In the genomic region with DNA sequence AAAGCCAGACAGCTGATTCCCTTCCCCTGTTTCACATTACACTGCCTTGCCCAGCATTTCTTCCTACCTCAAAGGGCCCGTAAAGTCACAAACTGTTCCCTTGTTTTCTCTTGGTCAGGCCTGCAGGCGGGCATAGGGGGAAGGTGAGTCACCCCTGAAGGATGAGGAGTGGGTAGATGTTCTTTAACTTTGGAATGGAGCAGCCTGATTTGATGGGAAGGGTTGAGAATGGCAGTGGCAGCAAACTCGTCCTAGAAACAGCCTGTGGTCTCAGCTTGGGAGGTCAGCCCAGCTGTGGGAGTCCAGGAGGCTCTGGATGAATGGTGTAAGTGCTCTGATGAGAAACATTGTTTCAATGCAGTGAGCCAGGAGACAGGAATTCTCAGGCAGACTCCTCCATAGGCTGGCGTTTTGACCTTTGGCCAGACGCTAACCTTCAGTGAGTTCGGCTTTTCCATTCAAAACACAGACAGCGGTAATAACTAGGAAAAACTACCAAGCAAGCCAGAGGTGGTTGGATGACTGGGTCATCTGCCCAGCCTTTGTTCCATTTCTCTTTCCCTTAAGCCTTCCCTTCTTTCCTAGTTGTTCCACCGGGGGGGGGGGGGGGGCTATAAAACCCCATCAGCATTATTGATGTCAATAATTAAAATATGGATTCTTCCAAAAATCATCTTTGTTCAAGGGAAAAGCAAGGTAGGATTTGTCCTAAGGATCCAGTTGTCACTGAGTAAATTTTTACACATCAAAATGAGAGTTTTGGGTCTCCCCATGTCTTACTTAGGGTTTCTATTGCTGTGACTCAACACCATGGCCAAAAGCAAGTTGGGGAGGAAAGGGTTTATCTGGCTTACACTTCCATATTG, we compare ENCODE assay signal across 17 mouse cellular contexts.
A peak's percentile ranks its signal among the peaks of the same experiment; 100 is the strongest.
DNase-seq lines count a peak whose midpoint lies in the region; ATAC-seq lines count a peak whose summit lies in the region.
"Had no signal": no experiment of that assay in that cellular context is flagged by ENCODE, and none has a peak within 500 bp of the region (broad histone marks: within the 10 kb centered on the region; RNA-seq: fewer than 3 reads in every experiment).

No protein-coding gene starts in this region.

- WGBS in neural tube, embryonic 15.5 days = 28% methylated on average over 8 of the region's 8 CpGs
- WGBS in intestine, embryonic 16.5 days = 37% methylated on average over 8 of the region's 8 CpGs

- no peak overlapping the region for H3K4me3 ChIP-seq in neural tube, embryonic 15.5 days (replicated peaks)
- no peak overlapping the region for H3K4me3 ChIP-seq in intestine, embryonic 16.5 days (ENCODE audit: low read length)
- H3K4me3 ChIP-seq: erythroblast, embryonic 14.5 days; limb, embryonic 13.5 days had no signal

- H3K4me1 ChIP-seq in neural tube, embryonic 15.5 days = peaks cover 5% of the 10 kb centered on the region; the same call in 1 of the 2 replicates
- peaks cover 11% of the 10 kb centered on the region; the same call in 1 of the 2 replicates for H3K4me1 ChIP-seq in intestine, embryonic 16.5 days (ENCODE audit: control insufficient read depth, insufficient read depth, low read length)

- H3K9me3 ChIP-seq in neural tube, embryonic 15.5 days (replicated peaks) = no peaks in the 10 kb centered on the region
- no peaks in the 10 kb centered on the region for H3K9me3 ChIP-seq in intestine, embryonic 16.5 days (ENCODE audit: control insufficient read depth, low read length)
- H3K9me3 ChIP-seq: G1E; limb, embryonic 13.5 days had no signal

- no peak overlapping the region for H3K4me2 ChIP-seq in neural tube, embryonic 15.5 days
- H3K4me2 ChIP-seq in intestine, embryonic 16.5 days (ENCODE audit: low read depth, low read length) = no peak overlapping the region
- H3K4me2 ChIP-seq: limb, embryonic 13.5 days had no signal

- no peaks in the 10 kb centered on the region for H3K27me3 ChIP-seq in neural tube, embryonic 15.5 days (replicated peaks)
- H3K27me3 ChIP-seq in intestine, embryonic 16.5 days (replicated peaks; ENCODE audit: control insufficient read depth, insufficient read depth, low read length) = no peaks in the 10 kb centered on the region
- H3K27me3 ChIP-seq: limb, embryonic 13.5 days had no signal

- no peak overlapping the region for H3K9ac ChIP-seq in neural tube, embryonic 15.5 days (replicated peaks)
- no peak overlapping the region for H3K9ac ChIP-seq in intestine, embryonic 16.5 days (ENCODE audit: low read depth, low read length)
- H3K9ac ChIP-seq: limb, embryonic 13.5 days; liver, postnatal 0 days had no signal

- no peak overlapping the region for H3K27ac ChIP-seq in neural tube, embryonic 15.5 days (replicated peaks)
- H3K27ac ChIP-seq in intestine, embryonic 16.5 days (ENCODE audit: low read length) = no peak overlapping the region
- H3K27ac ChIP-seq: limb, embryonic 13.5 days; macrophage had no signal

- DNase-seq in neural tube, embryonic 10.5 days (ENCODE audit: extremely low spot score, low spot score) = peak; percentile 40
- peak; percentile 63 for DNase-seq in kidney, postnatal 10 days
- DNase-seq in yolk sac, embryonic 10.5 days (ENCODE audit: low spot score) = peak; percentile 65
- no peak for DNase-seq in adrenal gland, postnatal 4 days (ENCODE audit: low spot score in 2 of 2)
- no peak for DNase-seq in cerebellum, adult 8-10 months
- DNase-seq: cerebellum, adult 11 months; liver, postnatal 0 days; right cerebral cortex, postnatal 14 days; thymus, adult 2 months had no signal

- H3K36me3 ChIP-seq in neural tube, embryonic 15.5 days = no peaks in the 10 kb centered on the region
- no peaks in the 10 kb centered on the region for H3K36me3 ChIP-seq in intestine, embryonic 16.5 days (ENCODE audit: control insufficient read depth, insufficient read depth, low read length)
- H3K36me3 ChIP-seq: G1E; limb, embryonic 13.5 days had no signal

- ATAC-seq in neural tube, embryonic 15.5 days (ENCODE audit: low FRiP score) = no peak
- peak; percentile 43 for ATAC-seq in intestine, embryonic 16.5 days
- ATAC-seq in granulocyte monocyte progenitor cell, adult 5-6 weeks (replicated peaks; ENCODE audit: poor library complexity, severe bottlenecking) = no peak
- ATAC-seq: hindbrain, embryonic 16.5 days; liver, postnatal 0 days had no signal

Comparison
In these comparisons a context has a peak if more than half of its experiments do, and no peak if none do; other contexts are left out.
1. DNase-seq: peak in neural tube, embryonic 10.5 days (single experiment), kidney, postnatal 10 days (single experiment) and yolk sac, embryonic 10.5 days (single experiment); none in adrenal gland, postnatal 4 days (0 of 2) and cerebellum, adult 8-10 months (single experiment).